Mouse (Mus musculus) myocyte (in vitro differentiated cells): ENCODE data around the gene Lbh.

ENCODE experiments used
- E2F4 ChIP-seq: IDR thresholded peaks from one replicate; pipeline ENCODE4 v1.6.1; 2011; ENCODE audit warnings: mild to moderate bottlenecking, control low read depth, moderate library complexity; ENCODE audit not compliant: insufficient read depth
- POLR2A ChIP-seq: IDR thresholded peaks from one replicate; pipeline ENCODE4 v1.6.1; 2011; ENCODE audit warnings: low read depth, mild to moderate bottlenecking, control low read depth, moderate library complexity; ENCODE audit not compliant: insufficient read length
- TCF12 ChIP-seq: IDR thresholded peaks from one replicate; pipeline ENCODE4 v1.6.1; 2011; ENCODE audit warnings: mild to moderate bottlenecking, control low read depth; ENCODE audit not compliant: poor library complexity, insufficient read depth, severe bottlenecking
- USF1 ChIP-seq: IDR thresholded peaks from one replicate; pipeline ENCODE4 v1.6.1; 2011; ENCODE audit warnings: low read depth, mild to moderate bottlenecking, control low read depth, moderate library complexity

- TF ChIP-seq TCF12 = no peak
- no peak for TF ChIP-seq E2F4
- TF ChIP-seq POLR2A = no peak
- no peak for TF ChIP-seq USF1
Measured at GRCm38 (mm10) chr17:72966091-72966531, 48.0 kb downstream of the Lbh start.
